Mouse (Mus musculus) bone marrow, adult 2 months (tissue): ENCODE results near the gene Nlgn1. TPM values are rescaled to one million over a fixed set of nuclear protein-coding genes. Genes with fewer than 3 reads are reported as not detected.

ENCODE experiments used
- H3K27ac ChIP-seq: fragments of 200-500 bp; 2 replicates; pipeline ENCODE4 v1.5.1; 2012; ENCODE audit warnings: low read depth, mild to moderate bottlenecking, control low read depth, inconsistent platforms, low read length; ENCODE audit not compliant: control insufficient read depth, poor library complexity, insufficient read depth
- H3K4me1 ChIP-seq: fragments of 200-500 bp; 2 replicates; pipeline ENCODE4 v1.6.1; 2011; ENCODE audit warnings: low read length; ENCODE audit not compliant: control insufficient read depth, insufficient read depth
- H3K4me3 ChIP-seq: fragments of 200-500 bp; replicated peaks from 2 replicates; pipeline ENCODE3; 2011; ENCODE audit warnings: mild to moderate bottlenecking, low read depth, low read length, control low read depth; ENCODE audit not compliant: control insufficient read depth
- CTCF ChIP-seq: fragments of 200-500 bp; IDR thresholded peaks from 2 replicates; pipeline ENCODE4 v1.5.1; 2011; ENCODE audit warnings: low read length, control low read depth; ENCODE audit not compliant: control insufficient read depth, insufficient read depth
- POLR2A ChIP-seq: fragments of 200-500 bp; IDR thresholded peaks from 2 replicates; pipeline ENCODE4 v1.6.1; 2011; ENCODE audit warnings: low read depth, mild to moderate bottlenecking, control low read depth, low read length, borderline replicate concordance; ENCODE audit not compliant: control insufficient read depth
- WGBS: fragments of 180-500 bp; shearing (Covaris S2); methylation state at CpG from one replicate; pipeline ENCODE4 v1.1.7; 2018; 5-methylcytosine and 5-hydroxymethylcytosine counted together
- polyA plus RNA-seq: library from polyadenylated mRNA; stranded (reverse); fragments of >200 nt; gene quantifications from 2 replicates; pipeline ENCODE4 v1.2.4, GENCODE M21; 2011; ENCODE audit warnings: low replicate concordance; ENCODE audit not compliant: missing spikeins, insufficient read depth, insufficient read length

The Nlgn1 gene
- 0.59 and 1.5 TPM in 2 replicates for polyA plus RNA-seq

DNA sequence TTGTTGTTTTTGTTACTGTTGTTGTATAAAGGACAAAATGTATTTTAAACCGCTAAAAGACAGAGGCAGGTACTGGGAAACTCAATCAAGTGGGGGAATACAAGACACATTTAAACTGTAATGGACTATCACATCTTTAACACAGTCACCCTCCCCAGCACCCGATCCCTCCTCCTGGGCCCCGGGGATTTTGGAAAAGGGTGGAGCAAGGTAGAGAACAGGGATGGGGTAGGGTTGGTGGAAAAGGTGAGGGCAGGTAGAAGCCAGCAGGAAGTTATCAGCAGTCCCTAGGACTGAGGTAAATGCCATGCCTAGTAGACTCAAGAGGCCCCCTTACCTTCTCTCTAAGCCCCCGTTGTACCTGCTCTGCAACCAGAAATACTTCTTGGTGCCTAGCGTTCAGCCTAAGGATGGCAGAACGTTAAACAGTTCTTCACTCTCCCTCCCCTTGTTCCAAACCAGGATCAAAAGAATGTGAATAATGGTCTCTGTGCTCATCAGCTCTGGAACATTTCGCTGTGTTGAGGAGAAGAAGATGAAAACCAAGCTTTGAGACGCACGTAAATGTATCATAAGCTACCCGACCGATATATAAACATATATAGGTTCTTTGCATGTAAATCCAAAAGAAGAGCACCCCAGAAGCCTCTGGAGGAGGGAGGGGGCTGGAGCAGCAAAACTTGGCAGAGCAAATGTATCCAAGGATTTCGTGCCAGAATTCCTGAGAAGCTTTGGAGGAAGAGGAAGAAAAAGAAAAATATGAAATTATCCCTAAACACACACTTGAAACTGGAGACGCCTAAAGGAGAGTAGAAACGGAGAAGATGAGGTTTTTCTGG, at the start of gene Nlgn1:
Nlgn1 (minus strand) TSS at position 61 of the 839 bp plus-strand sequence.
- WGBS = 5% methylated on average over 14 of the region's 14 CpGs
- Histone ChIP-seq H3K4me1 (no peaks in the 10 kb centered on the region), H3K27ac (no peak within 1 kb of the TSS; the same call in 1 of the 2 replicates), H3K4me3 (no peak within 1 kb of the TSS)
- TF ChIP-seq POLR2A (no peak), CTCF (no peak)

DNA sequence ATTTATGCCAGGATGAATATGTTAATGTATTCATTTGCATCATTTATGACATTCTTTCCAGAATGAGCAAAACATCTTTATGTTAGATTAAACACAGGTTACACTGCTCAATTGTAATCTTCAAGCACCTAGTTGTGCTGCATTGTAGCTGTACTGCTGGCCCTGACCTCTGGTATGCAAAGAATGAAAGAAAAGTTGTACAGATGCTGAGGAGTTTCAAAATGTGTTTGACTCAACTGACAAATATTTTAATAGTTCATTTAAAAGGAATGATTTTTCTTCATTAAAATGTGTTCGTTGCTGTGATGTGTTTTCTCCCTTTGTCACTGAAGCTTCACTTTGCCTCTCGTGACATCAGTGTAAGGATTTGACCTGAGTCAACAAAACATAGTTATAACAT, 46.0 kb upstream of the Nlgn1 start:
- WGBS = 63% methylated on average over 2 of the region's 2 CpGs
- TF ChIP-seq CTCF = no peak
- TF ChIP-seq POLR2A = no peak
- Histone ChIP-seq H3K4me3 (no peak overlapping the region), H3K4me1 (no peaks in the 10 kb centered on the region), H3K27ac (no peak overlapping the region)

- WGBS = 85% methylated on average over 5 of the region's 5 CpGs
- H3K4me3 ChIP-seq = no peak overlapping the region
- TF ChIP-seq CTCF (no peak), POLR2A (no peak)
Measured at GRCm38 (mm10) chr3:26355082-26355481, 22.8 kb upstream of the Nlgn1 start.

GRCm38 (mm10) chr3:26354483-26355030, 22.3 kb upstream of the Nlgn1 start:
- Histone ChIP-seq H3K4me3 (no peak overlapping the region), H3K4me1 (no peaks in the 10 kb centered on the region), H3K27ac (no peak overlapping the region)
- TF ChIP-seq CTCF = no peak
- TF ChIP-seq POLR2A = no peak
- 76% methylated on average over 5 of the region's 5 CpGs for WGBS

More at GRCm38 (mm10) chr3:26355082-26355481, 22.8 kb upstream of the Nlgn1 start:
- H3K27ac ChIP-seq = no peak overlapping the region
- no peaks in the 10 kb centered on the region for H3K4me1 ChIP-seq

DNA sequence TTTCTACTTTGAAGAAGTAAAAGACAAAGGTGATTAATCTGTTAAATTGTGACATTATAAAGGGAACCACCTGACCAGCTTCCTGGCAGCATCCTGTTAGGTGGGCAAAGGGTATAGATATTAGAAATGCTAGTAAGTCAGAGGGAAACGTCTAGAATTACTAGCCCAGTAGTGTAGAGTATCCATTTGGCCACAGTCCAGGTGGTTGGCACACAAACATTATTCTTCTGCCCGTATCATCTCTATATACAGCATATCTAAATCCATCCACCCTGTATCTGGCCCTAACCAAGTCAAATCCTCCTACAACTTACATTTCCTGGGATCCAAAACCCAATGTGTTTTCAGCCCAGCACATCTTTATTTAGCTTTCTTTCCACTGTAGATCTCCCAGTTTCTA, 5.2 kb upstream of the Nlgn1 start:
- 60% methylated on average over 2 of the region's 2 CpGs for WGBS
- TF ChIP-seq CTCF (no peak), POLR2A (no peak)
- no peaks in the 10 kb centered on the region for H3K4me1 ChIP-seq
- H3K4me3 ChIP-seq = no peak overlapping the region
- H3K27ac ChIP-seq = no peak overlapping the region

DNA sequence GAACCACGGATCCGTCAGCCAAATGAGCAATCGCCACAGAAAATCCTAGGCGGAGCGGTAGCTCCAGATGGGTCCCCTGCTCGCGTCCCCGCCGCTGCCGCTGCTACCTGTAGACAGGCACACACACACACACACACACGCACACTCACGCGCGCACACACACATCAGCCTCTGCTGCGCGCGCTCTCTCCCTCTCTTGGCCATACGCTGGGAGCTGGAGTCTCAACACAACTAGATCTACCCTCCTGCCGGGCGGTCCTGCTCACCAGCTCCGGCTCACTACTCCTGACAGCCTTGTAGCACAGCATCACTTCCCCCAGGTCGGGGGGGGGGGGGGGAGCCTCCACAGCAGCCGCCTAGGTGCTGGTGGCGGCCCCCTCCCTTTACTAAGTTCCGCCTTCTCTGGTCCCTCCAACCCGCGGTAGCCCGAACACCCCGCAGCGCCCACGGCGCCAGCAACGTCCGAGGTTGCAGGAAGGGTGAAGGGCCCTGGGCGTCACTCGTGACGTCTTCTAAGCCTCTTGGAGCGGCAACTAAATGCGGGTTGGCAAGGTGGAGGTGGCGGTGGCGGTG, 1.1 kb upstream of the Nlgn1 start:
- no peak overlapping the region for H3K27ac ChIP-seq
- H3K4me1 ChIP-seq = no peaks in the 10 kb centered on the region
- 4% methylated on average over 41 of the region's 41 CpGs for WGBS
- TF ChIP-seq POLR2A (no peak), CTCF (no peak)
- no peak overlapping the region for H3K4me3 ChIP-seq

DNA sequence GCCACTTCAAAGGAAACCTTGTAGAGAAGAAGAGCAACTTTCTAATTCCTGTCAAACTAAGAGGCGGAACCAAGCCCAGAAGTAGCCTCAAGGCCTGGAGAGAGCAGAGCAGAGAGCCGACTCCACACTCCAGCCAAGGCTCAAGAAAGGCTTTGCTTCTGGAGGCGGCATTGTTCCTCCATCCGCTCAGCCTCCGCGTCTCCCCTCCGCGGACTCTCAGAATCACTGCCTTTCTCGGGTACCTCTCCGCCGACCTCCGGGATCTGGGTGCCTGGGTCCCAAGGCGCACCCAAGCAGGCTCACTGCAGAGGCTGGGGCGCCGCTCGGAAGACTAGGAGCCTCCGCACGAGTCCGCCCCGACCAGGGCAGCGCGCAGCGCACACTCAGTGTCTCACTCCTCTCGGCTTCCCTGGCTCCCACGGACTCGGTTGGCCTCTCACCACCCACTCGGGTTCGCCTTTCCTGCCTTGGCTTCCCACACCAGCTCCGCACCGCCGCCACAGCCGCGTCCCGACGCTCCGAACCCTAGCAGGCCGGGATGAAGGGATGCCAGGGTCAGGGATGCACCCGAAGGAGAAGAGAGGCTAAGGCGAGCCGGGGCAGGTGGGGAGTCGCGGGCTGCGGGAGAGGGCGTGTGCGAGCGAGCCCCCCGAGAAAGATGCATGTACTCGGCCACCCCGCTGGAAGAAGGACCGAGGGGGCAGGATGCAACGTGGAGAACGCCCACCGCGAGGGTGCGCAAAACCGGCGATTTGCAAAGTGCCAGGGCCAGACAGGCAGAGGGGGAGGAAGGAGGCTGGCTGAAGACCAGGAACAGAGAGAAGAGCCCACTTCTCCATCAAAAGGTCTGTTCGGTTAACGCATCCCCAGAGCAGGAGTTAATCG, 841 bp downstream of the Nlgn1 start:
- H3K27ac ChIP-seq = no peak overlapping the region; the same call in 1 of the 2 replicates
- WGBS = 4% methylated on average over 60 of the region's 60 CpGs
- TF ChIP-seq POLR2A = no peak
- no peak for TF ChIP-seq CTCF
- H3K4me3 ChIP-seq = no peak overlapping the region
- no peaks in the 10 kb centered on the region for H3K4me1 ChIP-seq
